Mouse (Mus musculus) G1E (cell line): Measurements from ENCODE around the gene Ufl1. TPM values are rescaled to one million over a fixed set of nuclear protein-coding genes. Genes with fewer than 3 reads are reported as not detected.
A peak's percentile ranks its signal among the peaks of the same experiment; 100 is the strongest.
"Not testable (repeated sequence)": the region's sequence is repeated elsewhere in the genome, so short reads cannot be mapped to it uniquely, and the experiment has no call there.

Experiments used
- ATAC-seq: 2 replicates; pipeline ENCODE4 v1.8.0; 2016; ENCODE audit warnings: mild to moderate bottlenecking; ENCODE audit not compliant: insufficient number of reproducible peaks, poor library complexity, low FRiP score, severe bottlenecking; ENCODE audit errors: extremely low read depth
- DNase-seq: peaks from one replicate; pipeline ENCODE4 v3.0.0; 2012; ENCODE audit warnings: low spot score
- H3K27me3 ChIP-seq: 2 replicates; pipeline ENCODE4 v1.6.1; 2012; ENCODE audit warnings: mild to moderate bottlenecking, low read length, inconsistent platforms; ENCODE audit not compliant: insufficient read depth
- H3K36me3 ChIP-seq: replicated peaks from 2 replicates; pipeline ENCODE3; 2012; ENCODE audit warnings: mild to moderate bottlenecking, inconsistent platforms
- H3K4me1 ChIP-seq: 2 replicates; pipeline ENCODE4 v1.6.1; 2012; ENCODE audit warnings: low read depth, low read length, inconsistent platforms, mixed read lengths; ENCODE audit not compliant: insufficient read depth
- H3K4me3 ChIP-seq: 2 replicates; pipeline ENCODE4 v1.5.1; 2012; ENCODE audit warnings: low read depth, mild to moderate bottlenecking, inconsistent platforms, low read length, moderate library complexity, mixed read lengths
- H3K9me3 ChIP-seq: replicated peaks from 2 replicates; pipeline ENCODE4 v1.6.1; 2012; ENCODE audit warnings: inconsistent platforms
- CTCF ChIP-seq: IDR thresholded peaks from 2 replicates; pipeline ENCODE4 v1.5.1; 2012; ENCODE audit warnings: low read depth, low read length, inconsistent platforms, mixed read lengths
- GATA1 ChIP-seq: IDR thresholded peaks from 2 replicates; pipeline ENCODE4 v1.6.1; 2012; ENCODE audit warnings: borderline replicate concordance, low read length, inconsistent platforms, mixed read lengths
- GATA2 ChIP-seq: IDR thresholded peaks from 2 replicates; pipeline ENCODE4 v1.6.1; 2012; ENCODE audit warnings: low read depth, low read length, inconsistent platforms, borderline replicate concordance
- POLR2AphosphoS5 ChIP-seq: IDR thresholded peaks from 2 replicates; pipeline ENCODE4 v1.6.1; 2012; ENCODE audit warnings: low read depth, low read length, inconsistent platforms; ENCODE audit not compliant: insufficient replicate concordance
- TAL1 ChIP-seq: conservative IDR thresholded peaks from 2 replicates; pipeline ENCODE4 v1.6.1; 2012; ENCODE audit warnings: low read depth, low read length, inconsistent platforms, mixed read lengths
- polyA plus RNA-seq: library from polyadenylated mRNA; stranded (reverse); fragments of >175 nt; gene quantifications from 2 replicates; pipeline ENCODE4 v1.2.3, GENCODE M21; 2012
- total RNA-seq, 2 experiments: library from RNA; stranded (forward) in 1 of 2; stranded (reverse) in 1 of 2; fragments of 200-1000 nt in 1 of 2; fragments of >200 nt in 1 of 2; fragmentation: Nextera tagmentation in 1 of 2; gene quantifications; 2 replicates each; pipeline ENCODE4 v1.2.3; 2014 to 2017

The Ufl1 gene
- total and polyA plus RNA-seq, 3 experiments, result 2.3 to 34.2 (median 26.1) TPM

DNA sequence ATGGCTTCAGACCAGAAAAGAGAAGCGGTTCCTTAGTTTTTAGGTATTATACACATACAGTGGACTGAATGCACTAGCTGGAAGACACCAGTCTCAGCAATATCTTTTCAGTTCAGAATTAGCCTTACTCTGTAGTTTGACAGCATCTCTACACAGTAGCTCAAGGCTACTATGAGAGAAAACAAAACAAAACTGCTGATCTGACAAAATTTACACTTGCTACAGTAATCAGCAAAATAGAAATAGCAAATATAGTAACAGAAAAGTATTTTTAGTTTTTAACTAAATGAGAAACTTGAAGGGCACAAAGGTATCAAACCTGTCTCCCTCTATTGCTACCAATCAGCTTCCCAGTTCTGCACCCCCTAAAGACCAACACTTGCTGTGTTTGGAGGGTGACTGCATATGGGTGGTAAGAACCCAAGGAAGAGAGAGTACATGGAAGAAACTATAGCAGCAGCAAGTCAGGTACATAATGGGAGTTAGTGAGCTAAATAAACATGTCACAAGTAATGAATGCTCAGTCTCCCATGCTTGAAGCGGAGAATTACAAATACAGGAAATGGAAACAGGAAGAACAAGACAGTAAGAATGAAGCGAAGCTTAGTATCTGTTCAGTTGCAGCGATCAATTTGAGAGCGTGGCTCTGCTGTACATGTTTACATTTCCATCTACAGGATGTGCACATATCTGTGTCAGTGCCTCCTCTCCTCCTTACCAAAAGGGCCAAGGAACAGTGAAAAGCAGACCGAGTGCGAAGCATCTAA, 8.6 kb downstream of the Ufl1 start:
- no peaks in the 10 kb centered on the region for H3K9me3 ChIP-seq
- no peak overlapping the region for H3K4me3 ChIP-seq
- H3K36me3 ChIP-seq, result peaks cover 80% of the 10 kb centered on the region
- TF ChIP-seq GATA2, result no peak
- TF ChIP-seq TAL1, result no peak
- no peak for TF ChIP-seq POLR2AphosphoS5
- no peak for TF ChIP-seq GATA1
- TF ChIP-seq CTCF, result no peak
- DNase-seq (no peak), ATAC-seq (no peak)
- no peaks in the 10 kb centered on the region for H3K27me3 ChIP-seq
- H3K4me1 ChIP-seq, result no peaks in the 10 kb centered on the region

DNA sequence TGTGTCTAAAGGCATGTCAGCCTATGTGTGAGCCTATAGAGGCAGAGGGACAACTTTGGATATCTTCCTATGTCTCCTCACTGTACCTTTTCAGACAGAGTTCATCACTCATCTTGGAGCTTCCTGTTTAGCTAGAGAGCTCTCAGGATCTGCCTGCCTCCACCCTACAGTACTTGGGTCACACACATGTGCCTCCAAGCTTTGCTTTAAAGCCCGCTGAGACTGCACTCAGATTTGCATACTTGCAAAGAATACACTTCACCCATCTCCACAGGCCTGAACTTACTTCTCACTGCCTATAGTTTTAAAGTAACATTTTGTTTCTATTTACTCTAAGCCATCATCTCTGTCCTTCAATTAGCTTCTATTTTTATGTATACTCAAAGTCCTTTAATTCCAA, 9.7 kb downstream of the Ufl1 start:
- Histone ChIP-seq H3K4me3 (no peak overlapping the region), H3K4me1 (peaks cover 5% of the 10 kb centered on the region), H3K27me3 (no peaks in the 10 kb centered on the region), H3K36me3 (peaks cover 80% of the 10 kb centered on the region), H3K9me3 (no peaks in the 10 kb centered on the region)
- no peak for ATAC-seq
- TF ChIP-seq POLR2AphosphoS5, result no peak
- TF ChIP-seq CTCF, result no peak
- TF ChIP-seq GATA1, result no peak
- no peak for TF ChIP-seq TAL1
- TF ChIP-seq GATA2, result no peak
- DNase-seq, result no peak

DNA sequence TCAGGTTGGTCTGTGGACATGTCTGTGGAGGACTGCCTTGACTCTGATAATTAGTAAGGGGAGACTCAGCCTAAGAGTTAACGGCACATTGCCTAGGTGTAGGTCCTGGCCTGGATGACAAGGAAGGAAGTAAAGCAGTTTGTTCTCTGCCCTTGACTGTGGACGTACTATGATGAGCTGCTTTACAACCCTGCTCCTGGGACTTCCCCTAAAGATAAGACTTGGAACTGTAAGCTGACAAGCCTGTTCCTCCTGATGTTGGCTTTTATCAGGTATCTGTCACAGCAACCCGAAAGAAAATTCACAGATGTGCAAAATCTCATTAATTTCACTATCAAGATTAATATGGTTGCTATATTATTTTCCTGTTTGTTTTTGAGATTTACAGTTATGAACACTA, 14.5 kb downstream of the Ufl1 start:
- Histone ChIP-seq H3K9me3 (no peaks in the 10 kb centered on the region), H3K4me1 (peaks cover 12% of the 10 kb centered on the region), H3K4me3 (no peak overlapping the region), H3K27me3 (no peaks in the 10 kb centered on the region), H3K36me3 (peaks cover 71% of the 10 kb centered on the region)
- DNase-seq (peak; percentile 2), ATAC-seq (peak; percentile 49; the same call in 1 of the 2 replicates)
- TF ChIP-seq TAL1 (no peak), GATA2 (no peak), POLR2AphosphoS5 (no peak), CTCF (no peak), GATA1 (no peak)

DNA sequence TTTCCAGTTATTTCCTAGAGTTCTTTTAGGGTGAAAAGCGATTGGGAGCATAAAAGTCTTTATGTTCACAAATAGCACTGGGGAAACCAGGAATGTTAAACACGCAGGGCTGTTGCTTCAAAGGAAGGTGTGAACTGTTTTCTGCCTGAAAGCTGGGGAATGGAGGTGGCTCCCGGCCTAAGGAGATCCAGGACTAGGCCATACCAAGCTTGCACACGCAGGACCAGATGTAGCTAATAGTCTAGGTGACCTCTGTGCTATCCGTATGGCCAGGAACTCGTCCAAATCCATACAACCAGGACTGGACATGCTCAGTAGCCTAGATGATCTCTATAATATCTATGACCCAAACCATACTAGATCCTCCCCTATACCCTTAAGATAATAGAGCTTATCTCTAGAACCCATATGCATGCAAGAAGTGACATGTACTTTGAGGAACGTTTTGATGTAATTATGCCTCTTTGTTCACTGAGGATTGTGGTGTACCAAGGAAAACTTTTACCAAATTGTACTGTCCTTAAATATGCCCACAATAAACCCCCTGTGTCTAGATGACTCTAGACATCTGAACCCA, 23.7 kb downstream of the Ufl1 start:
- no peak for TF ChIP-seq GATA1
- no peak for TF ChIP-seq CTCF
- TF ChIP-seq POLR2AphosphoS5, result no peak
- TF ChIP-seq GATA2, result no peak
- TF ChIP-seq TAL1, result no peak
- no peaks in the 10 kb centered on the region for H3K9me3 ChIP-seq
- H3K4me1 ChIP-seq, result peaks cover 9% of the 10 kb centered on the region; the same call in 1 of the 2 replicates
- no peaks in the 10 kb centered on the region for H3K27me3 ChIP-seq
- H3K4me3 ChIP-seq, result no peak overlapping the region
- DNase-seq (no peak), ATAC-seq (peak; percentile 22)
- peaks cover 48% of the 10 kb centered on the region for H3K36me3 ChIP-seq

DNA sequence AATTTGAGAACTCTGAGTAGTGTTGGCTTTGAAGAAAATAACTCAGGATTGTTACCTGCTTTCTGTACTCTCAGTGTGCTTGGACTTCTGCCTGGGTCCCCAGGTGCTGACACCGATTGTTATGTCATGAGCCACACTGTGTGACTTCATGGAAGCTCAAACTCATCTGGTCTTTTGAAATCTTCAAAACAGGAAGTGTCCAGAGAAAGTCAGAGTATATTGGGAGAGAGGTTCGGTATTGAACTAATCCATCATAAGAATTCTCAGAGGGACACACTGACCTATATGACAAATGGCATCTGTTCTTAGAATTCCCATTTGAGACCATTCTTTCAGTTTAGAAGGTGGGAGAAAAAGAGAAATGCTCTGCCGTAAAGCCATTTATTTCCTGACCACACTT, 38.8 kb downstream of the Ufl1 start, which contains the start of gene Fhl5:
TSS of gene Fhl5 (minus strand) at position 101 of the 400 bp plus-strand sequence.
- TF ChIP-seq POLR2AphosphoS5 (no peak), TAL1 (no peak), GATA2 (no peak), CTCF (no peak), GATA1 (no peak)
- no peak for ATAC-seq
- no peak for DNase-seq

DNA sequence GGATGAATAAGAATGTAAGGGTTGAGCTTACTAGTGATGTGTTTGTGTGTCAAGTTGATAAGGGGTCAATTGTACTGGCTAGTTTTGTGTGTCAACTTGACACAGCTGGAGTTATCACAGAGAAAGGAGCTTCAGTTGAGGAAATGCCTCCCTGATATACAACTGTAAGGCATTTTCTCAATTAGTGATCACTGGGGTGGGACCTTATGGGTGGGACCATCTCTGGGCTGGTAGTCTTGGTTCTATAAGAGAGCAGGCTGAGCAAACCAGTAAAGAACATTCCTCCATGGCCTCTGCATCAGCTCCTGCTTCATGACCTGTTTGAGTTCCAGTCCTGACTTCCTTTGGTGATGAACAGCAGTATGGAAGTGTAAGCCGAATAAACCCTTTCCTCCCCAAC, 46.0 kb downstream of the Ufl1 start:
- not testable (repeated sequence) for H3K9me3 ChIP-seq, DNase-seq, H3K36me3 ChIP-seq, H3K27me3 ChIP-seq, H3K4me3 ChIP-seq, H3K4me1 ChIP-seq, ATAC-seq

More for the DNA sequence above, 38.8 kb downstream of the Ufl1 start, which contains the start of gene Fhl5:
- Histone ChIP-seq H3K27me3 (no peaks in the 10 kb centered on the region), H3K36me3 (peaks cover 2% of the 10 kb centered on the region), H3K4me1 (no peaks in the 10 kb centered on the region), H3K4me3 (no peak within 1 kb of the TSS), H3K9me3 (no peaks in the 10 kb centered on the region)

DNA sequence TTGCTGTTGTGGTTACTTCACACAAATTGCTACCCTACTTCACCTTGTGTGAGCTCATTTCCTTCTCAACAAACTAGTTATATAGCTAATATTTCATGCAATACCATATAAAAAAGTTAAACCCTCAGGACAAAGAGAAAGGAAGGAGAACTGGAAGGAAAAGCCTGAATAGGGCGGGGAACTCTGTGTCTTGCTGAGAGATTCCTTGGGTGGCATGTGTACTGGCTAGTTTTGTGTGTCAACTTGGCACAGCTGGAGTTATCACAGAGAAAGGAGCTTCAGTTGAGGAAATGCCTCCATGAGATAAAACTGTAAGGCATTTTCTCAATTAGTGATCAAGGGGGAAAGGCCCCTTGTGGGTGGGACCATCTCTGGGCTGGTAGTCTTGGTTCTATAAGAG, 47.9 kb downstream of the Ufl1 start:
- ATAC-seq, H3K36me3 ChIP-seq, H3K27me3 ChIP-seq, H3K9me3 ChIP-seq, DNase-seq, H3K4me3 ChIP-seq, H3K4me1 ChIP-seq: not testable (repeated sequence)
